Mouse (Mus musculus) brain, embryonic 18.5 days (tissue): ENCODE data around the gene Vezt.
A peak's percentile ranks its signal among the peaks of the same experiment; 100 is the strongest.

Source experiments
- DNase-seq: peaks from one replicate; pipeline ENCODE4 v3.0.0-alpha.2; 2012; ENCODE audit warnings: low read depth, low spot score

The Vezt gene

GRCm38 (mm10) chr10:93953504-93953903, 82.1 kb downstream of the Vezt start:
- no peak for DNase-seq

- no peak for DNase-seq
Measured at GRCm38 (mm10) chr10:93950991-93951390, 84.6 kb downstream of the Vezt start.

GRCm38 (mm10) chr10:93949921-93950320, 85.7 kb downstream of the Vezt start:
- DNase-seq = no peak

- no peak for DNase-seq
Measured at GRCm38 (mm10) chr10:93945843-93946499, 89.6 kb downstream of the Vezt start.

- peak; percentile 14 for DNase-seq
Measured at GRCm38 (mm10) chr10:93945364-93945763, 90.3 kb downstream of the Vezt start.

- no peak for DNase-seq
Measured at GRCm38 (mm10) chr10:93944241-93944640, 91.4 kb downstream of the Vezt start.

- no peak for DNase-seq
Measured at GRCm38 (mm10) chr10:93940279-93940678, 95.3 kb downstream of the Vezt start.

GRCm38 (mm10) chr10:93939676-93940075, 95.9 kb downstream of the Vezt start:
- no peak for DNase-seq

- no peak for DNase-seq
Measured at GRCm38 (mm10) chr10:93938844-93939271, 96.8 kb downstream of the Vezt start.

GRCm38 (mm10) chr10:93933980-93934379, 101.6 kb downstream of the Vezt start:
- DNase-seq = no peak

GRCm38 (mm10) chr10:93932861-93933260, 102.8 kb downstream of the Vezt start:
- no peak for DNase-seq

- no peak for DNase-seq
Measured at GRCm38 (mm10) chr10:93932020-93932419, 103.6 kb downstream of the Vezt start.

- DNase-seq = no peak
Measured at GRCm38 (mm10) chr10:93931431-93931830, 104.2 kb downstream of the Vezt start.

GRCm38 (mm10) chr10:93930236-93930824, 105.3 kb downstream of the Vezt start:
- no peak for DNase-seq

- DNase-seq = no peak
Measured at GRCm38 (mm10) chr10:93924666-93925065, 111.0 kb downstream of the Vezt start.

GRCm38 (mm10) chr10:93921160-93921559, 114.5 kb downstream of the Vezt start:
- DNase-seq = no peak

GRCm38 (mm10) chr10:93919227-93919626, 116.4 kb downstream of the Vezt start:
- no peak for DNase-seq

GRCm38 (mm10) chr10:93918701-93919100, 116.9 kb downstream of the Vezt start:
- no peak for DNase-seq

- DNase-seq = no peak
Measured at GRCm38 (mm10) chr10:93918087-93918486, 117.5 kb downstream of the Vezt start.

- no peak for DNase-seq
Measured at GRCm38 (mm10) chr10:93916778-93917177, 118.8 kb downstream of the Vezt start.

GRCm38 (mm10) chr10:93915531-93916275, 119.9 kb downstream of the Vezt start:
- DNase-seq = no peak

GRCm38 (mm10) chr10:93913525-93913924, 122.1 kb downstream of the Vezt start:
- no peak for DNase-seq

GRCm38 (mm10) chr10:93912917-93913316, 122.7 kb downstream of the Vezt start:
- DNase-seq = no peak
